Mouse (Mus musculus) ES-Bruce4 (cell line): Measurements from ENCODE around the gene Slc25a21. TPM values are rescaled to one million over a fixed set of nuclear protein-coding genes. Genes with fewer than 3 reads are reported as not detected.

Source experiments
- H3K27ac ChIP-seq: 2 replicates; pipeline ENCODE4 v1.5.1; 2012; ENCODE audit warnings: low read length, inconsistent platforms; ENCODE audit not compliant: insufficient read depth
- H3K27me3 ChIP-seq: 2 replicates; pipeline ENCODE4 v1.6.1; 2012; ENCODE audit warnings: mild to moderate bottlenecking, low read length, inconsistent platforms; ENCODE audit not compliant: control insufficient read depth, poor library complexity, insufficient read depth, severe bottlenecking
- H3K36me3 ChIP-seq: 2 replicates; pipeline ENCODE4 v1.6.1; 2012; ENCODE audit warnings: inconsistent platforms, mild to moderate bottlenecking, low read length, moderate library complexity; ENCODE audit not compliant: control insufficient read depth, poor library complexity, insufficient read depth, severe bottlenecking
- H3K4me1 ChIP-seq: one replicate; pipeline ENCODE4 v1.8.1; 2011; ENCODE audit warnings: low read length; ENCODE audit not compliant: control insufficient read depth, insufficient read depth
- H3K4me3 ChIP-seq: 2 replicates; pipeline ENCODE4 v1.5.1; 2011; ENCODE audit warnings: low read depth, mild to moderate bottlenecking, low read length
- H3K9ac ChIP-seq: 2 replicates; pipeline ENCODE4 v1.6.1; 2012; ENCODE audit warnings: low read depth, mild to moderate bottlenecking, inconsistent platforms; ENCODE audit not compliant: poor library complexity, severe bottlenecking
- H3K9me3 ChIP-seq: replicated peaks from 2 replicates; pipeline ENCODE4 v1.6.1; 2012; ENCODE audit warnings: mild to moderate bottlenecking, low read length, inconsistent platforms; ENCODE audit not compliant: control insufficient read depth, poor library complexity, insufficient read depth, severe bottlenecking
- CTCF ChIP-seq: IDR thresholded peaks from one replicate; pipeline ENCODE4 v1.8.1; 2011; ENCODE audit warnings: low read depth, low read length
- EP300 ChIP-seq: IDR thresholded peaks from 2 replicates; pipeline ENCODE4 v1.6.1; 2011; ENCODE audit warnings: low read depth, low read length; ENCODE audit not compliant: insufficient read depth
- POLR2A ChIP-seq: IDR thresholded peaks from one replicate; pipeline ENCODE4 v1.8.1; 2011; ENCODE audit warnings: low read length; ENCODE audit not compliant: insufficient read depth
- polyA plus RNA-seq: library from polyadenylated mRNA; stranded (reverse); fragments of >200 nt; gene quantifications from 2 replicates; pipeline ENCODE4 v1.2.4, GENCODE M21; 2011; ENCODE audit warnings: low read depth; ENCODE audit not compliant: missing spikeins, insufficient read depth, insufficient read length

Slc25a21 gene
- polyA plus RNA-seq, 1 experiment, result not detected

DNA sequence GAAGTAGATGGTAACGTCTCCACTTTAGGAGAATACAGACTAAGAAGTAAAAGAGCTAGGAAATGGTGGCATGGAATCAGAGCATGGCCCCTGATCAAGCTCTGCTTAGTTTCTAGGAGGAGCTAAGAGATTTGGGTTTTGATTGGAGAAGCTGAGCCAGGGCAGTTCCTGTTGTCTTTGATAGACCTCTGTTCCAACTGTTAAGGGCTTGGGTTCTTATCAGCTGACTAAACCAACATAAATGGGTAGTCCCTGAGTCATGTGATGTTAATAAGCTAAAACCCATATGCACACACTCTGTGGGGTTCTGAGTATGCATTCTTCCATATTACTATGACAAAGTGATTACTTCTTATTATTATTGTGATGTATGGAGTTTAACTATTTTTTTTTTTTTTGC lies 412.0 kb downstream of the Slc25a21 start:
- no peaks in the 10 kb centered on the region for H3K36me3 ChIP-seq

GRCm38 (mm10) chr12:56781196-56781595 lies 416.1 kb downstream of the Slc25a21 start:
- Histone ChIP-seq H3K9ac (no peak overlapping the region), H3K9me3 (no peaks in the 10 kb centered on the region), H3K36me3 (no peaks in the 10 kb centered on the region), H3K27ac (no peak overlapping the region), H3K4me1 (no peaks in the 10 kb centered on the region), H3K27me3 (no peaks in the 10 kb centered on the region), H3K4me3 (no peak overlapping the region)
- TF ChIP-seq EP300, result no peak
- TF ChIP-seq POLR2A, result no peak
- no peak for TF ChIP-seq CTCF

More for the DNA sequence above, 412.0 kb downstream of the Slc25a21 start:
- Histone ChIP-seq H3K9ac (no peak overlapping the region), H3K27me3 (no peaks in the 10 kb centered on the region), H3K4me3 (no peak overlapping the region), H3K27ac (no peak overlapping the region), H3K9me3 (no peaks in the 10 kb centered on the region), H3K4me1 (no peaks in the 10 kb centered on the region)
- no peak for TF ChIP-seq CTCF
- no peak for TF ChIP-seq EP300
- TF ChIP-seq POLR2A, result no peak

GRCm38 (mm10) chr12:56779621-56780020 lies 417.7 kb downstream of the Slc25a21 start:
- no peaks in the 10 kb centered on the region for H3K9me3 ChIP-seq
- no peaks in the 10 kb centered on the region for H3K36me3 ChIP-seq
- no peak overlapping the region for H3K27ac ChIP-seq
- no peaks in the 10 kb centered on the region for H3K27me3 ChIP-seq
- H3K4me3 ChIP-seq, result no peak overlapping the region
- no peaks in the 10 kb centered on the region for H3K4me1 ChIP-seq
- H3K9ac ChIP-seq, result no peak overlapping the region
- TF ChIP-seq POLR2A, result no peak
- TF ChIP-seq CTCF, result no peak
- TF ChIP-seq EP300, result no peak

DNA sequence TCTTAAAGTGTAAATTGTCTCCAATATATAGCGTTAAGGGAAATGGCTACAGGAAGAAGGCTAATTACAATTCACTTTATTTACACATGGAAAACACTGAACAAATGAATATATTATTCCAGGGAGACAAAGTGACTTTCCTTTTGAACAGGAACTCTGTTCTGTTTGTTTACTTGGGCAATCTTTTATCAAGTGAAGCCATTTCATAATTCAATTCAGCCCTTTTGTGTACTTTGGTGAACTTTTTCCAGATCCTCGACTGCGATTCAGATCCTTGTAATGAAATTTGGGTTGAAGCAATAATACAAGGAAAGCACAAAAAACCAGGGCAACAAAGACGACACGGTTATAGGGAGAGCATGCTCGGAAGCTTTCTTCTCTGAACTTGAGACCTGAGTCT lies 423.3 kb downstream of the Slc25a21 start:
- H3K27me3 ChIP-seq, result no peaks in the 10 kb centered on the region
- no peaks in the 10 kb centered on the region for H3K36me3 ChIP-seq
- H3K9ac ChIP-seq, result no peak overlapping the region
- no peak for TF ChIP-seq POLR2A
- TF ChIP-seq EP300, result no peak
- no peak for TF ChIP-seq CTCF
- H3K9me3 ChIP-seq, result no peaks in the 10 kb centered on the region
- no peak overlapping the region for H3K27ac ChIP-seq
- H3K4me3 ChIP-seq, result no peak overlapping the region
- H3K4me1 ChIP-seq, result no peaks in the 10 kb centered on the region

GRCm38 (mm10) chr12:56769421-56769820 lies 427.9 kb downstream of the Slc25a21 start:
- Histone ChIP-seq H3K27me3 (no peaks in the 10 kb centered on the region), H3K4me3 (no peak overlapping the region), H3K36me3 (no peaks in the 10 kb centered on the region), H3K27ac (no peak overlapping the region), H3K9me3 (no peaks in the 10 kb centered on the region), H3K9ac (no peak overlapping the region), H3K4me1 (no peaks in the 10 kb centered on the region)
- TF ChIP-seq EP300, result no peak
- no peak for TF ChIP-seq POLR2A
- no peak for TF ChIP-seq CTCF

DNA sequence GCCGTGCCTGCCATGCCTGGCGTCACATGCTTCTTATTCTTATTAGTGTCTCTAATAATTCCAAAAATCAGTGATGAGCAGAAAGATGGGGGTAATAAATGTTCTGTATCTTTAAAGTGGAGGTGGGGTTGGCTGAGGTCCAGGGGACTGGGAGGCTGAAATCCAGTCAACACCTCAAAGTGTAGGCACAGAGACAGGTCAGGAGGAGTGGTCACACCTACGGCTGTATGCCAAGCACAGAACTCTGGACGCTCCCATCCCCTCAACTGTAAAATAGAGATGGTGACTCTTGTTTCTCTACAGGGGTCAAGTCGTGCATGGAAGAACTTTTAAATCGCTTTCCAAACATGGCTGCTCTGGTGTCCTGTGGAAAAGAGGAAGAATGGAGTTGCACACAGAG lies 429.8 kb downstream of the Slc25a21 start:
- Histone ChIP-seq H3K4me1 (no peaks in the 10 kb centered on the region), H3K9ac (no peak overlapping the region)

More for the DNA sequence above, 429.8 kb downstream of the Slc25a21 start:
- H3K4me3 ChIP-seq, result no peak overlapping the region
- H3K36me3 ChIP-seq, result no peaks in the 10 kb centered on the region
- no peaks in the 10 kb centered on the region for H3K9me3 ChIP-seq
- no peak overlapping the region for H3K27ac ChIP-seq
- no peak for TF ChIP-seq CTCF
- no peak for TF ChIP-seq EP300
- no peak for TF ChIP-seq POLR2A
- no peaks in the 10 kb centered on the region for H3K27me3 ChIP-seq
